Mouse (Mus musculus): ENCODE measurements around the gene Tjp2.

DNA sequence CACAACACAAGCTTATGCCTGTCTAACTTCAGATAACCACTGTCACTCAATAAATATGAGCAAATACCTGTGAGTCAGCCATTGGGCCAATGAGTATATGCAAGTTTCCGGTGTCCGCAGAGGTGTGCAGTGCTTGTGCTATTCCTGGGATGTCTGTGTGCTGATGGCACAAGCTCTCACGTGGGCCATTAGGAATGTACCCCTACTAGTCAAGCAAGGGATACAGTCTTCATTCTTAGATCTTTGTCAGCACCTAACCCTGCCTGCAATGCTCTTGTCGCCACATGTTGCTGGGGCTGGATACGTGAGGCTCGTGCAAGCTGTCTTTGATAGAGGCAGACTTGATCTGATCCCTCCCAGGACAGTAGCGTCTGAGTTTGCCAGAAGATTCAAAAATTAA, 148.3 kb downstream of the Tjp2 start:
- no peak for TF ChIP-seq CTCF (IDR thresholded peaks at IDR 0.05; ENCODE audit: control insufficient read depth, insufficient read depth, insufficient replicate concordance, low read depth, low read length)
- no peak for TF ChIP-seq POLR2A (IDR thresholded peaks at IDR 0.05; ENCODE audit: control insufficient read depth, low read depth, low read length)

Measured in testis, adult 2 months (tissue).